Mouse (Mus musculus): ENCODE data around the gene Gucd1. TPM values are rescaled to one million over a fixed set of nuclear protein-coding genes. Genes with fewer than 3 reads are reported as not detected.

The Gucd1 gene
- total RNA-seq, 1 experiment, result 11.5 TPM

- Histone ChIP-seq H3K4me1 (ENCODE audit: control insufficient read depth in 2 of 2, insufficient read depth in 2 of 2, low read length in 2 of 2, poor library complexity in 1 of 2) (peaks cover 0 to 6% of the 10 kb centered on the region in 2 experiments; a peak in 2 of 4 replicates), H3K4me3 (ENCODE audit: insufficient read depth in 1 of 2, low read depth in 1 of 2, low read length in 2 of 2, poor library complexity in 1 of 2, severe bottlenecking in 1 of 2) (no peak overlapping the region), H3K27ac (ENCODE audit: insufficient read depth, low read depth, low read length, poor library complexity, severe bottlenecking) (no peak overlapping the region), H3K36me3 (ENCODE audit: control insufficient read depth, insufficient read depth, low read length, poor library complexity, severe bottlenecking) (no peaks in the 10 kb centered on the region), H3K9ac (ENCODE audit: insufficient read depth, low read depth, low read length, poor library complexity, severe bottlenecking) (no peak overlapping the region), H3K9me3 (ENCODE audit: control insufficient read depth, insufficient read depth, low read depth, low read length) (no peaks in the 10 kb centered on the region)
- in situ Hi-C loops (cut with MboI; ENCODE audit: low sequenced_read_pairs in 2 of 2, unreplicated experiment in 2 of 2), result no loop called here
- TF ChIP-seq HCFC1 (IDR thresholded peaks at IDR 0.05; ENCODE audit: borderline replicate concordance, insufficient read depth, low read length) (no peak), CHD2 (IDR thresholded peaks at IDR 0.05; ENCODE audit: low read depth, low read length) (no peak), MAFK (IDR thresholded peaks at IDR 0.05; ENCODE audit: insufficient read depth, low read depth, low read length) (no peak), ZC3H11A (IDR thresholded peaks at IDR 0.05; ENCODE audit: borderline replicate concordance, low read depth, low read length) (no peak), ZNF384 (IDR thresholded peaks at IDR 0.05; ENCODE audit: low read depth, low read length) (no peak)
- no peak for DNase-seq (ENCODE audit: low read depth, low spot score)
Observed at GRCm38 (mm10) chr10:75440756-75441155, 77.0 kb downstream of the Gucd1 start.

DNA sequence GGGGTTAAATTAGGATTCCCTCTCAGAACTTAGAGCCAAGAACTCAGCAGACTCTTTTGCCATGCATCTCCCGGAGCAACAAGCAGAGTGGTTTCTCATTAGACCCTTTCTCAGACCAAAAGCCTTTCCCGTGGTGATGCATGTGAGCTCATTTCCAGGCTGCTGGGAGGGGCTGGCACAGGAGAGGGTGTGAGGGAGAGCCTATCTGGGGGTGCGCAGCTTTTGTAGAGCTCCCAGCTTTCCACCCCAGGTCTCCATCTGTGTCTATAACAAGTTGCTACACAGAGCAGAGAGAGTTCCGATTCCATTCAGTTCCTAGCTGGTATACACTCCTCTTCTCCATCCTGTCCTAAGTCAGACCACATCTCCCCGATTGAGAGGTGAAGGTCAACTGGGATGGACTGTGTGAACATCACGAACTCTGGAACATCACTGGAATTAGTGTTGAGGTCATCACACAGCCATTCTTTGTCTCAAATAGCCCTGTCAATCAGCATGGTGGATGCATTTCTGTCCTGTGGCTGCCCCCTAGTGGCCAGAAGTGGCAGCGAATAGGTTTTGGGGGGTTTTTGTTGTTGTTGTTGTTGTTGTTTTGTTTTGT lies 78.5 kb downstream of the Gucd1 start:
- TF ChIP-seq MAFK (IDR thresholded peaks at IDR 0.05; ENCODE audit: insufficient read depth, low read depth, low read length) (no peak), ZNF384 (IDR thresholded peaks at IDR 0.05; ENCODE audit: low read depth, low read length) (no peak), CHD2 (IDR thresholded peaks at IDR 0.05; ENCODE audit: low read depth, low read length) (no peak), HCFC1 (IDR thresholded peaks at IDR 0.05; ENCODE audit: borderline replicate concordance, insufficient read depth, low read length) (no peak), ZC3H11A (IDR thresholded peaks at IDR 0.05; ENCODE audit: borderline replicate concordance, low read depth, low read length) (peak; percentile 63; the same call in 1 of the 2 replicates)
- H3K9ac ChIP-seq (ENCODE audit: insufficient read depth, low read depth, low read length, poor library complexity, severe bottlenecking), result no peak overlapping the region
- in situ Hi-C loops (cut with MboI; ENCODE audit: low sequenced_read_pairs in 2 of 2, unreplicated experiment in 2 of 2), result loop anchor here in 1 of 2 experiments (5.0 kb wide), 1 partner anchor 252 kb away; no protein-coding TSS in a partner anchor
- H3K4me1 ChIP-seq (ENCODE audit: control insufficient read depth in 2 of 2, insufficient read depth in 2 of 2, low read length in 2 of 2, poor library complexity in 1 of 2), result peaks cover 0 to 3% of the 10 kb centered on the region in 2 experiments; a peak in 1 of 4 replicates
- no peak overlapping the region for H3K27ac ChIP-seq (ENCODE audit: insufficient read depth, low read depth, low read length, poor library complexity, severe bottlenecking)
- no peaks in the 10 kb centered on the region for H3K36me3 ChIP-seq (ENCODE audit: control insufficient read depth, insufficient read depth, low read length, poor library complexity, severe bottlenecking)
- no peak overlapping the region for H3K4me3 ChIP-seq (ENCODE audit: insufficient read depth in 1 of 2, low read depth in 1 of 2, low read length in 2 of 2, poor library complexity in 1 of 2, severe bottlenecking in 1 of 2)
- DNase-seq (ENCODE audit: low read depth, low spot score), result no peak
- no peaks in the 10 kb centered on the region for H3K9me3 ChIP-seq (ENCODE audit: control insufficient read depth, insufficient read depth, low read depth, low read length)

DNA sequence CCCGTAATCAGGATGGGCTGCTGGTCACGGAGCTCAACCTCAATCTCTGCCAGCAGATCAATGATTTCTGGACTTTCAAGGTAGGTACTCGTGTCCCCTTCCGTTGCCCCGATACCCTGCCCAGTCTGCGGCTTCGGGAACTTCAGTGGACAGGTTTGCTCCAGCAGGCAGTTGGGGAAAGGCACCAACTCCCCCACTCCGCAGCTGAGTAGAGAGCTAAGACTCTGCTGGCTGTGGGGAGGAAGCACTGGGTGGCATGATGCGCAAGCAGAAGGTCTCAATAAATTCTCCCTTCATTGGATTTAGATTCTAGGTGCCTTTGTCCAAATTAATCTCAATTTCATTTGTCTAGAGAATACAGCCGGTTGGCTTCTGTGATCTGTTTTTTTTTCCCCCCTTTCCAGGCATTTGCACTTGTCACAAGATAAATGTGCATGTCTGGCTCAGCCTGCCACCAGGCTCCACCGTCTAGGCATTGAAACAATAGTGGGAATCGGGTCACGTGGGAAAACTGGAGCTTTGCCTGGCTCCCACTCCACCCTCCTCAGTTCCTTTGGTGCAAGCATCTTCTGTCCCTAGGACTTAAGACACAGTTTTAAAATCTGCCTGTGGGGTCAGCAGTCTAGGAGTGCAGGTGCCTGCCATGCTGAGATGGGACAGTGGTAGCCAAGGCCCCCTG lies 79.5 kb downstream of the Gucd1 start:
- no peaks in the 10 kb centered on the region for H3K9me3 ChIP-seq (ENCODE audit: control insufficient read depth, insufficient read depth, low read depth, low read length)
- no peaks in the 10 kb centered on the region for H3K36me3 ChIP-seq (ENCODE audit: control insufficient read depth, insufficient read depth, low read length, poor library complexity, severe bottlenecking)
- DNase-seq (ENCODE audit: low read depth, low spot score), result no peak
- no peak overlapping the region for H3K27ac ChIP-seq (ENCODE audit: insufficient read depth, low read depth, low read length, poor library complexity, severe bottlenecking)
- H3K4me3 ChIP-seq (ENCODE audit: insufficient read depth in 1 of 2, low read depth in 1 of 2, low read length in 2 of 2, poor library complexity in 1 of 2, severe bottlenecking in 1 of 2), result no peak overlapping the region
- in situ Hi-C loops (cut with MboI; ENCODE audit: low sequenced_read_pairs in 2 of 2, unreplicated experiment in 2 of 2), result loop anchor here in 1 of 2 experiments (5.0 kb wide), 1 partner anchor 251 kb away; no protein-coding TSS in a partner anchor
- no peak for TF ChIP-seq HCFC1 (IDR thresholded peaks at IDR 0.05; ENCODE audit: borderline replicate concordance, insufficient read depth, low read length)
- no peak for TF ChIP-seq ZC3H11A (IDR thresholded peaks at IDR 0.05; ENCODE audit: borderline replicate concordance, low read depth, low read length)
- TF ChIP-seq CHD2 (IDR thresholded peaks at IDR 0.05; ENCODE audit: low read depth, low read length), result no peak
- no peak for TF ChIP-seq MAFK (IDR thresholded peaks at IDR 0.05; ENCODE audit: insufficient read depth, low read depth, low read length)
- no peak for TF ChIP-seq ZNF384 (IDR thresholded peaks at IDR 0.05; ENCODE audit: low read depth, low read length)
- no peaks in the 10 kb centered on the region for H3K4me1 ChIP-seq (ENCODE audit: control insufficient read depth in 2 of 2, insufficient read depth in 2 of 2, low read length in 2 of 2, poor library complexity in 1 of 2)
- no peak overlapping the region for H3K9ac ChIP-seq (ENCODE audit: insufficient read depth, low read depth, low read length, poor library complexity, severe bottlenecking)

GRCm38 (mm10) chr10:75437284-75437683 lies 80.5 kb downstream of the Gucd1 start:
- H3K9me3 ChIP-seq (ENCODE audit: control insufficient read depth, insufficient read depth, low read depth, low read length), result no peaks in the 10 kb centered on the region
- H3K36me3 ChIP-seq (ENCODE audit: control insufficient read depth, insufficient read depth, low read length, poor library complexity, severe bottlenecking), result no peaks in the 10 kb centered on the region
- no peaks in the 10 kb centered on the region for H3K4me1 ChIP-seq (ENCODE audit: control insufficient read depth in 2 of 2, insufficient read depth in 2 of 2, low read length in 2 of 2, poor library complexity in 1 of 2)
- TF ChIP-seq CHD2 (IDR thresholded peaks at IDR 0.05; ENCODE audit: low read depth, low read length) (no peak), ZC3H11A (IDR thresholded peaks at IDR 0.05; ENCODE audit: borderline replicate concordance, low read depth, low read length) (no peak), MAFK (IDR thresholded peaks at IDR 0.05; ENCODE audit: insufficient read depth, low read depth, low read length) (no peak), ZNF384 (IDR thresholded peaks at IDR 0.05; ENCODE audit: low read depth, low read length) (no peak), HCFC1 (IDR thresholded peaks at IDR 0.05; ENCODE audit: borderline replicate concordance, insufficient read depth, low read length) (no peak)
- H3K4me3 ChIP-seq (ENCODE audit: insufficient read depth in 1 of 2, low read depth in 1 of 2, low read length in 2 of 2, poor library complexity in 1 of 2, severe bottlenecking in 1 of 2), result no peak overlapping the region
- H3K9ac ChIP-seq (ENCODE audit: insufficient read depth, low read depth, low read length, poor library complexity, severe bottlenecking), result no peak overlapping the region
- no peak overlapping the region for H3K27ac ChIP-seq (ENCODE audit: insufficient read depth, low read depth, low read length, poor library complexity, severe bottlenecking)
- no peak for DNase-seq (ENCODE audit: low read depth, low spot score)
- in situ Hi-C loops (cut with MboI; ENCODE audit: low sequenced_read_pairs in 2 of 2, unreplicated experiment in 2 of 2), result loop anchor here in 1 of 2 experiments (5.0 kb wide), 1 partner anchor 250 kb away; no protein-coding TSS in a partner anchor
